Mouse (Mus musculus) embryonic facial prominence, embryonic 14.5 days (tissue): Measurements from ENCODE around the gene Agrp. TPM values are rescaled to one million over a fixed set of nuclear protein-coding genes. Genes with fewer than 3 reads are reported as not detected.
A peak's percentile ranks its signal among the peaks of the same experiment; 100 is the strongest.

Experiments used
- ATAC-seq: fragments of 200-750 bp; cut with Nextera tagmentation; 2 replicates; pipeline ENCODE4 v1.8.0; 2017; ENCODE audit warnings: low read depth, moderate number of reproducible peaks, moderate TSS enrichment
- DNase-seq: peaks from one replicate; pipeline ENCODE4 v3.0.0-alpha.2; 2015; ENCODE audit warnings: low spot score
- H3K27ac ChIP-seq: fragments of 300-500 bp; sonication (generic); replicated peaks from 2 replicates; pipeline ENCODE4 v1.5.1; 2014; ENCODE audit warnings: low read depth, mild to moderate bottlenecking, low read length, moderate library complexity
- H3K27me3 ChIP-seq: fragments of 300-500 bp; sonication (generic); replicated peaks from 2 replicates; pipeline ENCODE4 v1.6.1; 2014; ENCODE audit warnings: low read length; ENCODE audit not compliant: control insufficient read depth, insufficient read depth
- H3K36me3 ChIP-seq: fragments of 300-500 bp; sonication (generic); 2 replicates; pipeline ENCODE4 v1.6.1; 2014; ENCODE audit warnings: low read length, mixed read lengths; ENCODE audit not compliant: control insufficient read depth, insufficient read depth
- H3K4me1 ChIP-seq: fragments of 300-500 bp; sonication (generic); 2 replicates; pipeline ENCODE4 v1.6.1; 2014; ENCODE audit warnings: antibody characterized with exemption, low read length; ENCODE audit not compliant: control insufficient read depth, insufficient read depth
- H3K4me2 ChIP-seq: fragments of 300-500 bp; sonication (generic); 2 replicates; pipeline ENCODE4 v1.6.1; 2014; ENCODE audit warnings: low read depth, mild to moderate bottlenecking, low read length, moderate library complexity, mixed read lengths
- H3K4me3 ChIP-seq: fragments of 300-500 bp; sonication (generic); 2 replicates; pipeline ENCODE4 v1.5.1; 2014; ENCODE audit warnings: low read depth, mild to moderate bottlenecking, low read length
- H3K9ac ChIP-seq: fragments of 300-500 bp; sonication (generic); 2 replicates; pipeline ENCODE4 v1.6.1; 2014; ENCODE audit warnings: low read depth, mild to moderate bottlenecking, low read length, moderate library complexity, mixed read lengths
- H3K9me3 ChIP-seq: fragments of 300-500 bp; sonication (generic); 2 replicates; pipeline ENCODE4 v1.6.1; 2016; ENCODE audit warnings: low read length; ENCODE audit not compliant: control insufficient read depth
- WGBS: fragments of 180-500 bp; shearing (Covaris S2); extraction: QIAGEN DNeasy Blood & Tissue Kit; methylation state at CpG from one replicate; pipeline ENCODE4 v1.1.7; 2014; 5-methylcytosine and 5-hydroxymethylcytosine counted together
- polyA plus RNA-seq: library from polyadenylated mRNA; unstranded; fragments of >200 nt; fragmentation: Nextera tagmentation; extraction: Ambion mirVana; gene quantifications from 2 replicates; pipeline ENCODE4 v1.2.1, GENCODE M21; 2014

The Agrp gene
- polyA plus RNA-seq, 1 experiment from 2014 or later: 1.7 TPM

GRCm38 (mm10) chr8:105640511-105640910 lies 3.3 kb upstream of the Agrp start:
- no peak overlapping the region for H3K4me3 ChIP-seq
- no peak overlapping the region for H3K4me2 ChIP-seq
- ATAC-seq (no peak), DNase-seq (no peak)
- H3K9me3 ChIP-seq: no peaks in the 10 kb centered on the region
- H3K36me3 ChIP-seq: peaks cover 32% of the 10 kb centered on the region
- H3K27ac ChIP-seq: no peak overlapping the region
- WGBS: 79% methylated on average over 2 of the region's 2 CpGs
- H3K27me3 ChIP-seq: no peaks in the 10 kb centered on the region
- H3K4me1 ChIP-seq: peaks cover 14% of the 10 kb centered on the region
- H3K9ac ChIP-seq: no peak overlapping the region

GRCm38 (mm10) chr8:105639835-105640234 lies 2.6 kb upstream of the Agrp start:
- peaks cover 25% of the 10 kb centered on the region for H3K36me3 ChIP-seq
- H3K9ac ChIP-seq: no peak overlapping the region
- no peaks in the 10 kb centered on the region for H3K9me3 ChIP-seq
- ATAC-seq: no peak
- H3K4me3 ChIP-seq: no peak overlapping the region
- no peaks in the 10 kb centered on the region for H3K27me3 ChIP-seq
- DNase-seq: no peak
- no peak overlapping the region for H3K4me2 ChIP-seq
- no peak overlapping the region for H3K27ac ChIP-seq
- peaks cover 14% of the 10 kb centered on the region for H3K4me1 ChIP-seq
- 83% methylated on average over 1 of the region's 1 CpGs for WGBS

- peaks cover 14% of the 10 kb centered on the region for H3K4me1 ChIP-seq
- no peaks in the 10 kb centered on the region for H3K27me3 ChIP-seq
- peak overlapping the region; percentile 67 for H3K4me2 ChIP-seq
- H3K9ac ChIP-seq: peak overlapping the region; percentile 99
- 0 out of 2 replicates have a peak overlapping the region, but pooled peaks have one; percentile 99 for H3K27ac ChIP-seq
- H3K36me3 ChIP-seq: peaks cover 14% of the 10 kb centered on the region; the same call in 1 of the 2 replicates
- DNase-seq (no peak), ATAC-seq (no peak)
- peak overlapping the region; percentile 91 for H3K4me3 ChIP-seq
- H3K9me3 ChIP-seq: no peaks in the 10 kb centered on the region
- WGBS: 81% methylated on average over 4 of the region's 4 CpGs
Observed at GRCm38 (mm10) chr8:105638510-105638909, 1.3 kb upstream of the Agrp start.

GRCm38 (mm10) chr8:105637601-105638041 lies 428 bp upstream of the Agrp start:
- peak overlapping the region; percentile 91 for H3K4me3 ChIP-seq
- no peaks in the 10 kb centered on the region for H3K27me3 ChIP-seq
- peaks cover 9% of the 10 kb centered on the region; the same call in 1 of the 2 replicates for H3K36me3 ChIP-seq
- DNase-seq: peak; percentile 46
- no peaks in the 10 kb centered on the region for H3K9me3 ChIP-seq
- H3K27ac ChIP-seq: peak overlapping the region; percentile 99
- peak overlapping the region; percentile 99 for H3K9ac ChIP-seq
- no peak for ATAC-seq
- WGBS: 1% methylated on average over 11 of the region's 11 CpGs
- peak overlapping the region; percentile 67 for H3K4me2 ChIP-seq
- H3K4me1 ChIP-seq: peaks cover 14% of the 10 kb centered on the region

GRCm38 (mm10) chr8:105636018-105636962 lies 903 bp downstream of the Agrp start, which contains the start of gene Ctcf:
TSS of gene Ctcf (plus strand) at chr8:105636568.
- peak within 1 kb of the TSS; percentile 99 for H3K27ac ChIP-seq
- H3K4me1 ChIP-seq: peaks cover 14% of the 10 kb centered on the region
- peak within 1 kb of the TSS; percentile 91 for H3K4me3 ChIP-seq
- peak; percentile 94 for ATAC-seq
- H3K36me3 ChIP-seq: peaks cover 9% of the 10 kb centered on the region; the same call in 1 of the 2 replicates
- no peaks in the 10 kb centered on the region for H3K9me3 ChIP-seq
- peak within 1 kb of the TSS; percentile 85 for H3K4me2 ChIP-seq
- 0% methylated on average over 40 of the region's 126 CpGs for WGBS
- H3K27me3 ChIP-seq: no peaks in the 10 kb centered on the region
- H3K9ac ChIP-seq: peak within 1 kb of the TSS; percentile 99
- peak; percentile 95 for DNase-seq

- Histone ChIP-seq H3K36me3 (peaks cover 9% of the 10 kb centered on the region; the same call in 1 of the 2 replicates), H3K9me3 (no peaks in the 10 kb centered on the region), H3K4me3 (peak overlapping the region; percentile 91), H3K4me1 (peaks cover 14% of the 10 kb centered on the region), H3K27me3 (no peaks in the 10 kb centered on the region), H3K4me2 (peak overlapping the region; percentile 85), H3K9ac (peak overlapping the region; percentile 99), H3K27ac (peak overlapping the region; percentile 99)
- ATAC-seq (no peak), DNase-seq (no peak)
- 4% methylated on average over 11 of the region's 11 CpGs for WGBS
Observed at GRCm38 (mm10) chr8:105635481-105635880, 1.7 kb downstream of the Agrp start.

GRCm38 (mm10) chr8:105634771-105635458 lies 2.3 kb downstream of the Agrp start:
- Histone ChIP-seq H3K4me2 (peak overlapping the region; percentile 85), H3K27ac (no peak overlapping the region), H3K36me3 (peaks cover 9% of the 10 kb centered on the region; the same call in 1 of the 2 replicates), H3K27me3 (no peaks in the 10 kb centered on the region), H3K9ac (peak overlapping the region; percentile 99; the same call in 1 of the 2 replicates), H3K4me3 (peak overlapping the region; percentile 91), H3K9me3 (no peaks in the 10 kb centered on the region), H3K4me1 (peaks cover 14% of the 10 kb centered on the region)
- ATAC-seq: no peak
- 90% methylated on average over 2 of the region's 2 CpGs for WGBS
- DNase-seq: no peak

GRCm38 (mm10) chr8:105629337-105629736 lies 7.9 kb downstream of the Agrp start:
- no peaks in the 10 kb centered on the region for H3K9me3 ChIP-seq
- DNase-seq (no peak), ATAC-seq (no peak)
- H3K4me3 ChIP-seq: no peak overlapping the region
- no peaks in the 10 kb centered on the region for H3K4me1 ChIP-seq
- H3K27ac ChIP-seq: no peak overlapping the region
- 90% methylated on average over 4 of the region's 4 CpGs for WGBS
- H3K4me2 ChIP-seq: no peak overlapping the region
- H3K27me3 ChIP-seq: no peaks in the 10 kb centered on the region
- no peak overlapping the region for H3K9ac ChIP-seq
- no peaks in the 10 kb centered on the region for H3K36me3 ChIP-seq
